10 mouse cellular contexts compared by ENCODE assay signal in the genomic region with DNA sequence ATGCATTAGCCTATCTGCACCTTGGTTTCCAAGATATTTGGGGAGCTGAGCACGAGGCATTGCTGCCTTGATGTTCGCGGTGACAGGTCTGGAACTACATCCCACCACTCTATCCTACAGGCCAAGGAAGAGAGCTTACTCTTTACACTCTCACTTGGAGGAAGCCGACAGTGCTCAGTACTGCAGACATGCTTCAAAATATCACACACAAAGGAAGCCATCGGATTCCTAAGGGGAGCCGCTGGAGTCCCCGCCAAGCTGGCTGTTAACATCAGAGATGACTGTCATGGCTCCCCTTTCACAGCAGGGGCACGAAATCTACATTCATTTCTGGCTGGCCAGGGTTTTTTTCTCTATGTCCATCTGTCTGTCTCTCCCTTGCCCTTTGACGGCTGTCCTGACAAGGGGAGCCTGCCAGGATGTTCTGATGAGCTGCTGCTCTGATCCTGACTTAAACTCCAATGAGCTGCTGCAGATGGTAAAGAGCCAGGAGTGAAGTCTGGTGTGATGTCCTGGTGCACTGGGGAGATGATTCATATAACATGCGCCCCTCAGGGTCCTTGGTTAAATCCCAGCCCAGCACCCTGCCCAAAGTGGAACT.
"Had no signal": no experiment of that assay in that cellular context is flagged by ENCODE, and none has a peak within 500 bp of the region (broad histone marks: within the 10 kb centered on the region; RNA-seq: fewer than 3 reads in every experiment).

No protein-coding gene starts in this region.

- H3K4me3 ChIP-seq: layer of hippocampus, adult 2 months; limb, embryonic 15.5 days; liver, embryonic 12.5 days; midbrain, embryonic 13.5 days had no signal

- H3K4me1 ChIP-seq: limb, embryonic 15.5 days; liver, embryonic 12.5 days; midbrain, embryonic 13.5 days had no signal

- H3K36me3 ChIP-seq: limb, embryonic 15.5 days; liver, embryonic 12.5 days; midbrain, embryonic 13.5 days had no signal

- DNase-seq: kidney, adult 11 months; kidney, postnatal 10 days; kidney, postnatal 4 days; right cerebral cortex, postnatal 25 days; thymus, adult 18-20 months; thymus, postnatal 14 days had no signal

- H3K9me3 ChIP-seq: limb, embryonic 15.5 days; liver, embryonic 12.5 days; midbrain, embryonic 13.5 days had no signal

- ATAC-seq: liver, embryonic 12.5 days; midbrain, embryonic 13.5 days had no signal

- H3K9ac ChIP-seq: limb, embryonic 15.5 days; liver, embryonic 12.5 days; midbrain, embryonic 13.5 days had no signal

- H3K27me3 ChIP-seq: limb, embryonic 15.5 days; liver, embryonic 12.5 days; midbrain, embryonic 13.5 days had no signal

- H3K27ac ChIP-seq: layer of hippocampus, adult 2 months; limb, embryonic 15.5 days; liver, embryonic 12.5 days; midbrain, embryonic 13.5 days had no signal

- H3K4me2 ChIP-seq: limb, embryonic 15.5 days; liver, embryonic 12.5 days; midbrain, embryonic 13.5 days had no signal
